Mouse (Mus musculus) urinary bladder, postnatal 14 days (tissue): ENCODE data around the gene Tmem200b.

Experiments used
- DNase-seq: peaks from one replicate; pipeline ENCODE4 v3.0.0; 2021; ENCODE audit warnings: low spot score

Tmem200b gene

DNA sequence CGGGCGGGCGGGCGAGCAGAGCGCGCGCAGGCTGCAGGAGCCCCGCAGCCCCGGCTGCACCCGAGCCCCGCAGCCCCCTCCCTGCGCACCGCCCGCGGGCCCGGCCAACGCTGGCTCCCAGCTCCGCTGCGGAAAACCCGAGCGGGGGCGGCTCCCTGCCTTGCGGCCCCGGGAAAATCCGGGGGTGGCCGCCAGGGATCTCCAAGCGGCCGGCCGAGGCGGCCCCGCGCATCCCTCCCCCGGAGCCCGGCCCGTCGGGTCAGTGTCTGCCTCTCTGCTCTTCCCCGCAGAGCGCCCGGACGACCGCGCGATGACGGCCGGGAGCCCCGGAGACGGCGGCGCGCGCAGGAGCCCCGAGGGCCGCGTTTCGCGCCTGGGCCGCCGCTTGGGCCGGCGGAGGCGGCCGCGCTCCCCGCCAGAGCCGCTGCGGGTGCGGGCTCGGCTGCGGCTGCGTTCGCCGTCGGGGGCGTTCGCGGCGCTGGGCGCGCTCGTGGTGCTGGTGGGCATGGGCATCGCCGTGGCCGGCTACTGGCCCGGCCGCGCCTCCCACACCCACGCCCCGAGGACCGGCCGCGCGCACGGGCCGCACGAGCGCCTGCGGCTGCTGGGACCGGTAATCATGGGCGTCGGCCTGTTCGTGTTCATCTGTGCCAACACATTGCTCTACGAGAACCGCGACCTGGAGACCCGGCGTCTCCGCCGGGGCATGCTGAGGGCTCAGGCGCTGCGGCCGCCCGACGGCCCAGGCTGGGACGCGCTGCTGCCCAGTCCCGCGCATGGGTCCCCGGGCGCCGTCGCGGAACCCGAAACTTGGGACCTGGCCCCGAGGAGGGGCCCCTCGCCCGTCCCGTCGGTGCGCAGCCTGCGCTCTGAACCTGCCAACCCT, at the start of gene Tmem200b:
Tmem200b (plus strand) TSS at position 311 of the 886 bp plus-strand sequence.
- DNase-seq = no peak

DNA sequence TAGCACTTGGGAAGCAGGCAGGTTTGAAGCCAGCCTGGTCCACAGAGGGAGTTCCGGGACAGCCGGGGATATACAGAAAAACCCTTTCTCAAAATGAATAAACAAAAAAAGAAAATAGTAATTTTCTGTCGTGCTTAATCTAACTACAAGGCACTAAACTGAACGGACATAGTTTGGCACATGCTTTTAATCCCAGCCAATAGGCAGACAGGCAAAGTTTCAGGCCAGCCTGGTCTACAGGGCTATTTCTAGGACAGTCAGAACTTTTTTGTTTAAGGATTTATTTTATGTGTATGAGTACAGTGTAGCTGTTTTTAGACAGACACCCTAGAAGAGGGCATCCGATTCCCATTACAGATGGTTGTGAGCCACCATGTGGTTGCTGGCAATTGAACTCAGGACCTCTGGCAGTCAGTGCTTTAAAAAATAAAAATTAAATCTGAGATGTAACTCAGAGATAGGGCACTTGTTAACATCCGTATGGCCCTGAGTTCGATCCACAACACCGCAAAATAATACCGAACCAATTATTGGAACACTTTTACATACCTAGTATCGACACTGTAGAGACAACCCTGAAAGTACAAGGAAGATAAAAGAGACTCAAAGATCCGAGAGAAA, 48.8 kb upstream of the Tmem200b start:
- DNase-seq = no peak

DNA sequence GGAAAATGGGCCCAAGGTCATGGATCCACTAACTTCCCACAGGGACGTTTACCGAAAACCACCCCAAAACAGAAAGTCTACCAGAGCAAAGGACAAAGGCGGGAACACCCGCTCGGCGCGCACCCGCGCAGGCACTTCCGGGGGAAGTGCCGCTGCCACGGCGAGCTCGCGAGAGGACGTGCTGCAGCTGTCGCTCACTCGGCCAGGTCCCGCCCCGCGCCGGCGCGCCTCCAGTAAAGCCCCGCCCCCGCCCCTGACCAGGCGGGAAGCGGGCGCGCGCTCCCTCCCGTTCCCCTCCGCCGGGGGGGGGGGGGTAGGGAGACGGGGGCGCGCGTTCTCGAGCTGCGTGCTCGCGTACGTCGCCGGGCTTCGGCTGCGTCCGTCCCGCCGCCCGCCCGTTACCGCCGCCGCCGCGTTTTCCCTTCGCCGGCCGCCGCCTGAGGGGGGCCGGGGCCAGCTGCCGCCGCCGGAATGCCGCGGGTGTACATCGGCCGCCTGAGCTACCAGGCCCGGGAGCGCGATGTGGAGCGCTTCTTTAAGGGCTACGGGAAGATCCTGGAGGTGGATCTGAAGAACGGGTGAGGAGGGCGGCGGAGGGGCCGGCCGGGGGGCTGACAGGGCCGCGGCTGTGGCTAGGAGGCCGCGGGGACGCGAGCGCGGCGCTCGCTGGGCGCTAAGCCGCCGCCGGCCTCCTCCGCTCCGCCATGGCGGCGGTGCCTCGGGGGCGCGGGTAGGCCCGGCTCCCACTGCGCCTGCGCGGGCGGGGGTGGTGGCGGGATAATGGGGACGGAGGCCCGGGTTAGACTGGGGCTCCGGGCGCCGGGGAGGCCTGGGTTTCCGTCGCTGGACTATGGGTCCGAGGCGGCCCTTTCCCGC, 48.0 kb upstream of the Tmem200b start, which contains the start of gene Srsf4:
Srsf4 (plus strand) TSS at position 325 of the 876 bp plus-strand sequence.
- peak; percentile 94 for DNase-seq

DNA sequence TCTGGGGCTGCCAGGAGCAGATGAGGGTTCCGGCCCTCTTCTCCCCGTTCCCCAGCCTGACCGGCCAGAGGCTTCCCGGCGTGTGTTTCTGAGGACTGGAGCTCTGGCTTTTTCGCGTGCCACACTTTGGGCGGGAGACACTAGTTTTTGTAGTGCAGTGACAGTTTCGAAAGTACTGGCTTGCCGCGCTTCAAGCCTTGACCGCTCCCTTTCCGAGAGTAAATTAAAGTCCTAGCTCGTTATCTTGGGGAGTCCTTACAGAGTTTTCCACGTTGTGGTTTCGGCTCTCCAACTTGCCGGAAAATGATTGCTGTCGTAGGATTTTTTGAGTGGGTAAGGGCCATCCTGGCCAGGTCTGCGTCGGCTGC, 47.4 kb upstream of the Tmem200b start:
- DNase-seq = no peak

DNA sequence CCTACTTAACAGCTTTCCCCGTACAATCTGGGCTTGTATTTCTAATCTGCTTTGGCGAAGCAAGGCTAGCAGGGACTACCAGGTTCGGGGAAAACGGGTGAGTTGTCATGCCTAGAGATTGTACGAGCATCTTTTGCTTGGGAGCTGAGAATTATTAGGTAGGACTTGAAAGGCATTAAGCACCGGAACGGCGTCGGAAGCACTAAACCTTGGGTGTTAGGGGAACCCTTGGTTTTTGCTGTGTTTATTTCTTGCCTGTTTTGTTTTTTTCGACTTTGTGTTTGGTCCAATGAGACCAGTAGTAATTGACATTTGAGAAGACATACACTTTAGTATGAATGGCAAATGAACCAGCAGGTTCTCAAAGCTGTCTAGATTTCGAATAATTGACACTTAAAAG, 47.0 kb upstream of the Tmem200b start:
- no peak for DNase-seq

DNA sequence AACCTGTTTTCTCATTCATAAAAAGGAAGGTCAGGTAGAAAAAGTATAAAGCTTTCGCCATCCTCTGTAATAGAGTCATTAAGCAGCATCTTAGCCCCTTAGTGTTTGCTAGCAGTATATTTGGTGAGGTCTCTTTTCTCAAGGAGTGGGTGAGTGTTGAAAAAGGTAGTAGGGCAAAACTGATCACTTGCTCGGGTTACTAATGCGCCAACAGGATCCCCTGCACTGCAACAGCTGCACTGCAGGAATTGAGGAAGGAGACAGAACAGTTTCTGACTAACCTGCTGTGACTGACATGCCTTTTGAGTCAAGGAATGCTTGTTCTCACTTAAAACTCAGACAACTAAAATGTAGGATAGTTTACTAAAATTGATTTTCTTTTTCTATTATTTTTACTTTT, 46.3 kb upstream of the Tmem200b start:
- DNase-seq = no peak

DNA sequence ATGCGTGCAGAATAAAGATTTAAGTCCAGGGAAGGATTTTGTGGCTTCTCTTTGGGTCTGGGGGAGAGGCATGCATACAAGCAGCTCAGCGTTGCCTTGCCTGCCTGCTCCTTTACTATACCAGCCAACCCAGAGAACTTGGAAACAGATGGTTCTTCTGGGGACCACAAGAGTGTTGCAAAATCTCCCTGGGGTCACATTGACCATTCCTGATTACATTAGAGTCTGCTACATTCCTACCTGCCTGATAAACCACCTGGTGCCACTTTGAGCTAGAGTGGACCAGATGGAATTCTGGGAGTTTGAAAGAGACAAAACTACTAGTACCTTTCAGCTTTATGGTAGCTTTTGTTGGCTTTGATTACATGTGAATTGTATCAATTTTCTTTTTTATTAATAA, 44.7 kb upstream of the Tmem200b start:
- DNase-seq = no peak

DNA sequence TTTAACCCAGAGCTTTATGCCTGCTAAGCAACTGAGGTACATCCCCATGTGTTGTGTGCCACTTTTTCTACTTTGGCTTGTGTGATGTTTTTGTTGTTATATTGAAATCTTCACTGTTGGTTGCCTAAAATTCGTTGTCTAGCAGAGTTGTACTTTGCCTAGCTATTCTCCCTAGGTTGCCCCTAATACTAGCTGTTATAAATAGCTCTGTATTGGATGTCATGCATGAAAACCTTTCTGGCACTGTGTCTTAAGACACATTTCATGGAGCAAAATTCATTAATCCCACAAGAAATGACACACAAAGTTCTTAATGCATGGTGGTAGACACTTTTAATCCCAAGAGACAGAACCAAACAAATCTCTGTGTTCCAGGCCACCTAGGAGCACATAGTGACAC, 41.9 kb upstream of the Tmem200b start:
- DNase-seq = no peak

DNA sequence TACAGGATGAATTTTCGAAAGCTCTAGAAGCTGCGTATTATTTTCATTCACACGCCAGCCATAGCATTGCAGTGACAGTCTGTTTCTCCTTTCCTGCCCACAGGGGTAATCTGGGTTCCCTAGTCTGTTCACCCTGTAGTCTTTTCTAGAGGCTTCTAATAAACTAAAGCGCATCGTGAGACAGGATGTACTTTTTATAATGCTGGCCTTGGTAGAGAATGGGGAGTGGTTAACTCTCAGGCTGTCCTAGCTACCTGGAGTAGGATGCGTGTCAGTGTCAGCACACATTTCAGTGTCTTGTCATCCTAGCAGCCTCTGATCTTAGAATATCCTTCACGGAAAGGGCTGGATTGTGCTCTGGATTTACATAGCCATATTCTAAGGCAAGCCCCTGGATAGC, 40.3 kb upstream of the Tmem200b start:
- DNase-seq = no peak

DNA sequence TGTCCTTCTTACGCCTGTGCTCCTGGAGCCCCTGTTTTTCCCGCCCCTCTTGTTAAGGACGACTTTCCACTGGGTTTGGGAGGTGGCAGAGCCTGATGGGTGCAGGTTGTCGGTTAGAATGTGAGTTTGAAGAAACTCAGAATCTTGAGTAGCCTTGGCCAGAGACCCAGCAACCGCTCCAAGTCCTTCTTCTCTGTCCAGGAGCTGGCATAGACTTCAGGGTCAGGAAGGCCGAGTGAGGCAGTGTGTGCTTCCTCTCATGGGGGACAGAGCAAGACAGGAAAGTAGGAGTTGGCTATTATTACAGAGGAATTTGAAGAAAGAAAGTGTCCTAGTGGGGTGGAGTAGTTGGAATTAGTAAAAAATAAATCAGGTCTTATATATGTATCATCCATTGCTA, 38.0 kb upstream of the Tmem200b start:
- no peak for DNase-seq

DNA sequence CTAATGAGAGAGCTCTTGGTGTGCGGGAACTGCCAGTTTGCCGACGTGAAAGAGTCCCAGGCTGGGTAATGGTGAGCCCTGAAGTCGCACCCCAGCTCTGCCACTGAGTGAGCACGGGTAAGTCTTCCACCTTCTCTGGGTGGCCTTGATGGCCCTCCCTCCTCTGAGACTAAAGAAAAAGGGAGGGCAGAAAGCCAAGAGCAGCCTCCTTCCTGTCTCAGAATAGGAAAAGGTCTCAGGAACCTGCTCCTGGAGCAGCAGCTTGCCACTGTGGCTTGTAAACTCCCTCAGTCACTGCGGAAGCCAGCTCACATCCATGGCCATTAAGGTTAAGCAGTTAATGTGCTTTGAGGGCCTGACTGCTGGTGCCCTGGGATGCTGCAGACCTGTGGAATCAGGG, 36.2 kb upstream of the Tmem200b start:
- no peak for DNase-seq

DNA sequence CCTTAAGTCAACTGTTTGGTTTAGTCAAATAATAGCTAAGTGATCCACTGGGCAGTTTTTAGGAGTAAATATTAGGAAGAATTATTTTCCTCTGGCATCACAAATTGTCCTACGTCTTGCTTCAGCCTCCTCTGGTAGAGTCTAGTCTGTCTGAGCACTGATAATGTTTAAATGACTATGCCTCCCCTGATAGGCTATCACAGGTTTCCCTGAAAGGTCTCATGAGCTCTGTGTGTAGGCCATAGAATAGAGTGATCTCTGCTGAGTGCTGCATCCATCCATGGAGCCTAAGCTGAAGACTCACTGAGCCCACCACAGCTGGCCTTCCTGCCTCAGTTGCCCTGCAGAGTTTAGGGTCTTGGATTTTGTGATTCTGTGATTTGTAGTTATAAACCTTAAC, 33.0 kb upstream of the Tmem200b start:
- DNase-seq = no peak

DNA sequence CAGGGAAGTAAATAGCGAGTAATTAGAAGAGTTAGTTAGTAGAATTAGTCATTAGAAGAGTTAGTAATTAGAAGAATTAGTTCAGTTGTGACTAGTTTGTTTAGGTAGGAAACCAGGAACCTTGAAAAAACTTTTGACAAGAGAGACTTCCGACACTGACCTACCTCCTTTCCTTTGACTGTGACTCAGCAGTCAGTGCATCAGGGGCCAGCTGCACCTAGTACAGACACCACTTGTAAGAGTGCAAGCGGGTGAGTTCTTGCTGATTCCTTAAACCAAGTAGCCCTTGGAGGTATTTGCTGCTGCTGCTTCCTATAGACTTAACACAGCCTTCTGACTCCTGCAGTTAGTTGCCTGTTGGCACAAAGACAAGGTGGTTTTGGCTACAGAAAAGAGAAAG, 30.9 kb upstream of the Tmem200b start:
- DNase-seq = no peak

DNA sequence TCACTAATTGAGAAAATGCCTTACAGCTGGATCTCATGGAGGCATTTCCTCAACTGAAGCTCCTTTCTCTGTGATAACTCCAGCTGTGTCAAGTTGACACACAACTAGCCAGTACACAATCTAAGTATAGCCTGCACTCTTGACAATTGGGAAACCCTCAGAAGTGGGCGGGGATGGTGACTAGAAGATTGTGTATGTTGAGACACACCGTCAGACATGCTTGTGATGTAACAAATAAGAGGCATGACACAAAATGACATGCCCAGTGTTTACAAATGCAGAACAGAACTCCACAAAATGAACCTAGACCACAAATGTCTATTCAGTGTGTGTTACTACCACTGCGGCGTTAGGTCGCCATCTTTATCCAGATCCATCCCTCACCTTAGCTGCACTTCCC, 24.5 kb upstream of the Tmem200b start:
- no peak for DNase-seq

DNA sequence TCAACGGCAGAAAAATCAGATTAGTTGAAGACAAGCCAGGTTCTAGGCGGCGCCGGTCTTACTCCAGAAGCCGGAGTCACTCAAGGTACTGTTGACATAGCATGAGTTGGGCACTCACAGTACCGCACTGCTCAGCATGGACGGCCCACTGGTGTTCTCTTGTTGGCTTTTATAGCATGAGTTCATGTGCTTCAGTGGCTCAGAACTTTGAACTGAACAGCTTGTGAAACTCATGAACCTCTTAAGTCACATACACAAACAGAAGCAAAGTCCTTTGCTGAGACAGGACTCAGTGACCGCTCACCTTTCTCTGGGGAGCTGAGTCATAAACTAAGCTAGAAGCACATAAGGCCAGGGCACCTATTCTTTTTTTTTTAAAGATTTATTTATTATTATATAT, 23.8 kb upstream of the Tmem200b start:
- DNase-seq = no peak

DNA sequence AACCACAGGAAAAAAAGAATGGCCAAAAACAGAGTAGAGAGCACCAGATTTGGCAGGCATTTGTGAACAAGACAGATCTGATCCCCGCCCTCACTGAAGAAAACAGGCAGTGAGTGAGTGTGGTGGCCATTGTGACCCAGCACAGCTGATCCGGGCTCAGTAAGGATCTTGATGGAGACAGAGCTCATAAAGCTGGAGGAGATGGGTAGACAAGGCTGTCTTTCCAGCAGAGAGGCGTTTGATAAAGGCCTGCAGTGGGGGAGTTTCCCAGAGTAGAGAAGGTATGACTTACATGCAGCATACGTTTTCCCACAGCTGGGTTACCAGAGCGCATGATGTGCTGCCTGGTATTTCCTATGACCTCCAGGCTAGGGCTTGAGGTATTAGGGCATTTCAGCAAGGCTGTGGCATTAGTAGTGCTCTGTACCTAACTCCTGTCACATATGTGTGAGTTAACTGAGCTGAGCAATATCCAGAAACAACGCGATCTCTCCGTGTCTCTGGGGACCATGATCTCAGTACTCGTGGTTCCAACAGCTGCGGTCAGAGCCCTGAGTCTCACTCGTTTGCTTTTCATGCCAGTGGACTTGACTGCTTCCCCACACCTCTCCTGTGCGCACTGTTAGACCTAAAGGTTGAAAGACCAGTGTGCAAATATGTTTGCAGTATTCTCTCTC, 22.9 kb upstream of the Tmem200b start:
- DNase-seq = no peak

DNA sequence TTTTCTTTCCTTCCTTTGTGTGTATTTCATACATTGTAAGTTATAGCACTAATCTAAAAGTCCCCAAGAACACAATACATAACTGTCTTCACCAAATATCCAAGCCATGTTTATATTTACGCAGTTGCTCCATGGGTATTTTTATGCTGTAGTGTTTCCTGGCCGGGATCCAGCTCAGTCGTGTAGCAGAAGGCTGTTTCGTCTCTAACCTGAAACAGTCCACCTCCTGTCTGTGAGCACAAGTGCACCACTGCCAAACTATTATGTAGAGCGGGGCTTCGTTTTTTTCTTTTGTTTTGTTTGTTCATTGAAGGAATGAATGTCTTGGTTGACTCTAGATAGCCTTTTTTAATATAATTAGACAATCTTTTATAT, 22.4 kb upstream of the Tmem200b start:
- DNase-seq = no peak

DNA sequence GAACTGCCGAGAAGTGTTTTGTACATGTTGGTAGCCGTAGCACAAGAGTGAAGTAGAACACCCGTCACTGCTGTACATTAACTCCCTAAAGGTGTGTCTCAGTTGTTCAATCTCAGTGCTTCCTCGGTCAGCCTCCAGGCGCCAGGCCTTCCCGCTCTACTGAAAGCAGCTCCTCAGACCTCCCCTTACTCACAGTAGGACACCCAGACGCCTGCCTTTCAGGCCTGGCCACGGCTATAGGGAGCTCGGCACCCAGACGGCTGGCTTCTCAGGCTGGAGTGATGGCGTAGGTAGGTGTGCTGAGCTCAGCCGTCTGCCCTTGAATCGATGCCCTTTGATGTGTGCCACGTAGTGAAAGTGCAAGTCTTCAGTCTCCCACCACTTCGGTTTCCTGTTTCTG, 20.5 kb upstream of the Tmem200b start:
- no peak for DNase-seq

DNA sequence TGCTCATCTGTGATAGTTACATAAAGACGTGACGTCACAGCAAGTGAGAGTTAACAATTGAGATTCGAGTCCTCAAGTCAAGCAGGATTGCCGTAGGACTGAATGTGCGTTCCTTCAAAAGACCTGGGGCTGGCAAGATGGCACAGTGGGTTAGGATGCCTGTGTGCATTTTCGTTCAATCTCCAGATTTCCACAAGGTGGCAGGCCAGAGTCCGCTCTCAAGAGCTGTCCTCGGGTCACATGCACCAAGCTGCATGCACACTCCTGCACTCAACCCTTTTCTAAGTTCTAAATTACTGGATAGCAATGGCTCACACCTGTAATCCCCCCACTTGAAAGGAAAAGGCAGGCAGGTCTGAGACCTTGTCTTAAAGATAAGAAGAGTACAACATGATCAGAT, 17.1 kb upstream of the Tmem200b start:
- peak; percentile 54 for DNase-seq

DNA sequence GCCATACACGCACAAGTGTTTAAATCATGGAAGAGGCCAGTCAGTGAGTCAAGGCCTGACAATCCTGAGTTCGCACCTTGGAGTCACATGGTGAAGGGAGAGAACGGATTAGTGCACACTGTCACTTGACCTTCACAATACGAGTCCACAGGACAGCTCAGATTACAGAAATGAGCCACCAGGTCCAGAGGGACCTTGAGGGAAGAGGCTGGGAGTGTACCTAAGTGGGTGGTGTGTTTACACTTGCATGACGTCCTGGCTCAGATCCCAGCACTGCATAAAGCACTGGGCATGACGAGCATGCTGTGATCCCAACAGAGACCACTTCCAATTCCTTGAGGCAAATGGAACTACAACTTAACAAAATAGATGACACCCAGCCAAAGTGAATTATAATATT, 15.1 kb upstream of the Tmem200b start:
- no peak for DNase-seq

DNA sequence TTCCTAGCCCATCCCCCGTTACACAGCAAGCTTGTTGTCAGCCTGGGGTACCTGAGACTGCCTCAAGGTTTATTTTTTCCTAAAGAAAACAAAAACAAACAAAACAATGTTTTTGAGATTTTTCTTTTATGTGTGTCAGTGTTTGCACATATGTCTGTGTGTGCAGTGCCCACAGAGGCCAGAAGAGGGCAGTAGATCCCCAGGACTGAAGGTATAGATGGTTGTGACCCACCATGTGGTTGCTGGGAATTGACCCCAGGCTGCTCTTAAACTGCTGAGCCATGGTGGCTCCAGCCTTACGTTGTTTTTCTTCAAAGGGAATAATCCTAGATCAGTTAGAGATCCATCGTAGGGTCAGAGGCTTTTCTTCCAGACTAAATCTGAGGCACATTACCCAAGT, 13.7 kb upstream of the Tmem200b start:
- no peak for DNase-seq
